Mouse (Mus musculus) lung, postnatal 0 days (tissue): ENCODE results near the gene Srpk2.

ENCODE experiments used
- CTCF ChIP-seq: IDR thresholded peaks from 2 replicates; pipeline ENCODE4 v1.5.1; 2016; ENCODE audit warnings: antibody characterized with exemption, mild to moderate bottlenecking
- EP300 ChIP-seq: IDR thresholded peaks from 2 replicates; pipeline ENCODE4 v1.6.1; 2016; ENCODE audit warnings: antibody characterized with exemption, mild to moderate bottlenecking, control low read depth

GRCm38 (mm10) chr5:23502317-23502937 is 182.0 kb downstream of the Srpk2 start:
- TF ChIP-seq EP300 (no peak), CTCF (no peak)
